Mouse (Mus musculus): Measurements from ENCODE around the gene Stard10.

Gene Stard10

GRCm38 (mm10) chr7:101376701-101377340 is 59.9 kb downstream of the Stard10 start:
- no peak for DNase-seq

GRCm38 (mm10) chr7:101377741-101378262 is 60.9 kb downstream of the Stard10 start:
- DNase-seq = peak; percentile 79 to 82

GRCm38 (mm10) chr7:101378285-101378684 is 61.4 kb downstream of the Stard10 start:
- peak in 1 of 2 experiments; percentile 25 for DNase-seq

DNA sequence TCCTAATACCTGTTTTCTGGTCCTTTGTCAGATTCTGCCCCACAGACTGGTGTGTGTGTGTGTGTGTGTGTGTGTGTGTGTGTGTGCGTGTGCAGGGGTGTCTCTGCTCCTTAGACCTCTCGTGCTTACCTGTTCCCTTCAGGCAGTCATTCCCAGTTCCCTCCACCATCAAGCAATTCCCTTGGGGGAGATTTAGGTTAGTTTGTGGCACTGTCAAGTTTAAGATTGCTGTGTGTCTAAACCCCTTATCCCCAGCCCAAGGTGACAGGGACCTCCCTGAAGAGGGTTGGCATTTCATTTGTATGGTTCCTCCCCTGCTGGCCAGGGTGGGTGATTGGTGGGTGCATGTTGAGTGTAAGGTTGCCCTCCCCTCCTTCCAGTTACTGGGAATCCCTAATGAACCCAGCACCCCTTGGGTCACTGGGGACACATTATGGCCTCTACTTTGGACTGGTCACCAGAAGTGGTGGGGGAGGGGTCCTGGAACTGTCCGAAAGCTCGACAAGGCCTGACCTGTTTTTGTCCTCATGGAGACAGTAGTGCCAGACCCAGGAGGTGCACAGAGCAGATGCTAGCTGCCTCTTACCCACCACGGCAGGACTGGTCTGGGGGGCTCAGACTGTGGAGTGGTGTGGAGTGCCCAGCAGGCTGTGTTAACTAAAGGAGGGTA is 62.0 kb downstream of the Stard10 start:
- peak; percentile 37 to 43 for DNase-seq

DNA sequence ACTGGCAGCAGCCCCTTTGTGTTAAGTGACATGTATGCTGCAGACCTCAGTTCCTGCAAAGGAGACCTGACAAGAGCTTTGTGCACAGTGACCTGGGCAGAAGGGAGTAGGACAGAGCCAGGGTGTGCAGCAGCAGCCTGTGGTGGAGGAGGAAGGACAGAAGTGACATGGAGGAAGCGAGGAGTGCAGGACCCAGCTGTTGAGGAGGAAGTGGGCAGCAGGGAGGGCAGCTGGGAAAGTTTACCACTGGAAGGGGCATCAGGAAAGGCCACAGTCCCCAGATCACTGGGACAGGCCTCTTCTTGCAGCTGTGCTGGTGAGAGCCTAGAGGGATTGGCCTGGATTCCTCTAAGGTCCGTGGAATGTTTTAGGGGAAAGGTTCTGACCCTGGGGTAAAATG is 62.8 kb downstream of the Stard10 start:
- no peak for DNase-seq

DNA sequence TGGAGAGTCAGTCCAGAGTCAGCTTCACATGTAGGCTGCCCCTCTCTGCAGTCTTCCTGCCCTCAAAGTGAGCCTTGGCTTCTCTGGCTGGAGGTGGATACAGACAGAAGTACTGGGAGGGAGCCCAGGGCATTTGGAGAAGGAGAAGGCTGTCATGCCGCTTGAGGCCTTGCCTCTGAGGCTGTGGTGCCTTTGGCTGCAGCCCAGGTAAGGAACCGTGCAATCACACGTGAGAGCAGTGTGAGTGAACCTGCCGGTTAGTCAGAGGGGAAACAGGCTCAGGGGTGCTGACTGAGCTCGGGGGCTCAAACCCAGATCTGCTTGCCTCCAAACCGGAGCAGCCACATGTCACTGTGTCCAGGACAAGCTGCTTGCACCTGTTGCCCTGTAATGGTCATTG is 64.6 kb downstream of the Stard10 start:
- DNase-seq = peak; percentile 75 to 79

DNA sequence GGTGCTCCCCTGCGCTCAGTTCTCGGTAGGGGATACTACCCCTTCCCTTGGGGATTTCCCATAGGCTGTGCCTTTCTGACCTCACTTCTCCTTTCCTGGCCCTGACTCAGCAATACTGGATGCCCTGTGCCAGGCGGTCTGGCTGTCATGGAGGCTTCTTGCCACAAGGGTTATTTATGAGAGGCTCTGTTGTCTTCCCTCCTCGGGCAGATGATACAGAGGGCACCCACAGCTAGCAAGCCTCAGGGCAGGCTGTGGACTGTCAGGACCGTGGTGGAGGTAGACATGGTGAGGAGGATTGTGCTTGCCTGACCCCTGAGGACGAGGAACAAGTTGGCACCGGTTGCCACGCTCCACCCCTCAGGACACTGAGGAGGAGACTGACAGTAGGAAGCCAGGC is 65.5 kb downstream of the Stard10 start:
- peak; percentile 44 for DNase-seq

DNA sequence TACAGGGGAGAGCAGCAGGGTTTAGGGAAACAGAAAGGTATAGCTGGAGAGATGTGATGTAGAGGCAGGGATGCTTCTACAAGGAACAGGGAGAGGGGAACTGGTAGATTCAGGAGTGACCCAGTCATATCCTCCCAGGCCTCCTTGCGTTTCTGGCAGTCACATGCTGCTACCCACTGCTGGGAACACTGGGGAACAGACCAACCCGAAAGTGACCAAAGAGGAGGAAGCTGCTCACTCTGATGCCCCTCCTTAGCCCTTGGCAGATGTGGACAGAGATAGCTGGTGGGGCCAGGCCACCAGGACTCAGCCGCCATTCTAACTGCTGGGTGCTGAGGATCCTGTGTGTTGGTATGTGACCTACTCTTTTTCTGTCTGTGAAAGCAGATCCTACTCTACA is 66.9 kb downstream of the Stard10 start:
- no peak for DNase-seq

- DNase-seq = no peak
Observed at GRCm38 (mm10) chr7:101384931-101385330, 68.0 kb downstream of the Stard10 start.

DNA sequence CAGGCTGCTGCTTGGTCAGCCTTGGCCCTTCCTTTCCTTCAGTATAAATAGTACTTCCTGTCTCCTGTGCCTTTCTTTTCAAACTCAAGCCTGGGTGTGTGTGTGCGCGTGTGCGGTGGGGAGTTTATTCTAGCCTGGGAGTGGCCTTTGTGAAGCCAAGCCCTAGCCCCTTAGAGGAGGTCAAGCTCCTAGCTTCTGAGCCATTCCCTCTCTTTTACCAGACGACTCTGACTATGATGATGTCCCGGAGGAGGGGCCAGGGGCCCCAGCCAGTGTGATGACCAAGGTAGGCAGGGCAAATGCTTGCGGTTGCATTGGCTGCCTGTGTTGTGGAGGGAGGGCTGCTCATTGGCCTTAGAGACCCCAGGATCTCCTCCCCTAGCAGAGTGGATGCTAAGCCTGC is 68.4 kb downstream of the Stard10 start:
- DNase-seq = no peak

GRCm38 (mm10) chr7:101385866-101386452 is 69.1 kb downstream of the Stard10 start:
- DNase-seq = no peak

DNA sequence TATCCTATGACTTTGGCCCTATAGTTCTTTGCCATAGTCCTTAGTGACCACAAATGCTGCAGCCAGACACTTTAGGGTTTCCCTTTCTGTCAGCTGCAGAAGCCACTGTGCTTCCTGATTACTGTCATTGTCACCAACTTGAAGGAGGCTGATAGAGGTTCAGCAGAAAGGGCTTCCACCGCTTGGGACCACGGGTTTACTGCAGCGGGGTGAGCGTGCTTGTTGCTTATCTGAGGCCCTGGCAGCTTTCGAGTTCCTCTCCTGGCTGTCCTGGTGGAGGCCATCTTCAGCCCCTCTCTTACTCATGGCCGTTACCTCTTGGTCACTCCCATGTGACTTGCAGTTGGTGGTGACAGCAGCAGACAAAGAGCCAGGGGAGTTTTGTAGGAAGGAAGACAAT is 72.4 kb downstream of the Stard10 start:
- no peak for DNase-seq

GRCm38 (mm10) chr7:101391909-101392479 is 75.1 kb downstream of the Stard10 start:
- DNase-seq = no peak

- no peak for DNase-seq
Observed at GRCm38 (mm10) chr7:101393015-101393414, 76.1 kb downstream of the Stard10 start.

GRCm38 (mm10) chr7:101393694-101394504 is 77.0 kb downstream of the Stard10 start:
- DNase-seq = peak in 1 of 2 experiments; percentile 43

DNA sequence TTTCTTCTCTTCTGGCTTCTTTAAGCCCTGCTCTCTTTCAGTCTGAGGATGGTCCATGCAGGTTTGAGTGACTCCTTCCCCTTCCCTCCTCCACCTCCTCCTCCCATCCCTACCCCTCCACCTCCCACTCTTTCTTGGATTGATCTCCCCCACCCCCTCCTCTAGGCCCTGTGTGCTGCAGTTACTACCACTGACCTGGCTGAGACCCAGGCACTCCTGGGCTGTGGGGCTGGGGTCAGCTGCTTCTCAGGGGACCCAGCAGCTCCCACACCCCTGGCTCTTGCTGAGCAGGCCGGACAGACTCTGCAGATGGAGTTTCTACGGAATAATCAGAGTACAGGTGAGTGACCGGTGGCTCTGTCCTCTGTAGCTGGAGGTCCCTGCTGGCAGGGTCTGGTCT is 77.7 kb downstream of the Stard10 start:
- DNase-seq = no peak

DNA sequence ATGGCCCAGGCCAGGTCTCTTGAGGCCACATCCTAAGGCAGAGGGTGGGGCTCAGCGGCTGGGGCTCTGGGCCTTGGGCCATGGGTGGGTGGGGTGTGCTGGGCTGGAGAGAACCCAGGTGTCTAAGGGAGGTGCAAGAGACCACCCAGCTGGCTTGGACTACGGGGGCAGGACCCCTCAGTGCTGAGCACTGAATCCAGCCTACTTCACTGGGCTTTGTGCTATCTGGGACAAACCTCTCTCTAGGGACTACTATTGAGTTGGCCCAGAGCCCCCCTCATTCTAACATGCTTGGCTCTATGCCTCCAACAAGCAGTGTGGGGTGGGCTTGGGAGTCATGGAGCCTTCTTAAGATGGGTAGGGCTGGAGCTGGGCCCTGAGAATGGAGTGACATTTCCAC is 78.6 kb downstream of the Stard10 start:
- no peak for DNase-seq

Data from kidney, adult 8-10 months (tissue).